Mouse (Mus musculus) small intestine, adult 2 months (tissue): Measurements from ENCODE around the gene Otogl.

ENCODE experiments used
- CTCF ChIP-seq: fragments of 200-500 bp; IDR thresholded peaks from 2 replicates; pipeline ENCODE4 v1.5.1; 2012; ENCODE audit warnings: low read depth, mild to moderate bottlenecking, control low read depth, inconsistent platforms, low read length, moderate library complexity, mixed read lengths; ENCODE audit not compliant: insufficient replicate concordance, insufficient read length; ENCODE audit errors: extremely low read depth
- POLR2A ChIP-seq: fragments of 200-500 bp; IDR thresholded peaks from 2 replicates; pipeline ENCODE4 v1.6.1; 2012; ENCODE audit warnings: low read depth, mild to moderate bottlenecking, control low read depth, inconsistent platforms, low read length, moderate library complexity

GRCm38 (mm10) chr10:107734327-107734726, 177.6 kb downstream of the Otogl start:
- TF ChIP-seq POLR2A (no peak), CTCF (no peak)
